Mouse (Mus musculus) lung, postnatal 0 days (tissue): Measurements from ENCODE around the gene Ipo8.

Experiments used
- CTCF ChIP-seq: IDR thresholded peaks from 2 replicates; pipeline ENCODE4 v1.5.1; 2016; ENCODE audit warnings: antibody characterized with exemption, mild to moderate bottlenecking
- EP300 ChIP-seq: IDR thresholded peaks from 2 replicates; pipeline ENCODE4 v1.6.1; 2016; ENCODE audit warnings: antibody characterized with exemption, mild to moderate bottlenecking, control low read depth

DNA sequence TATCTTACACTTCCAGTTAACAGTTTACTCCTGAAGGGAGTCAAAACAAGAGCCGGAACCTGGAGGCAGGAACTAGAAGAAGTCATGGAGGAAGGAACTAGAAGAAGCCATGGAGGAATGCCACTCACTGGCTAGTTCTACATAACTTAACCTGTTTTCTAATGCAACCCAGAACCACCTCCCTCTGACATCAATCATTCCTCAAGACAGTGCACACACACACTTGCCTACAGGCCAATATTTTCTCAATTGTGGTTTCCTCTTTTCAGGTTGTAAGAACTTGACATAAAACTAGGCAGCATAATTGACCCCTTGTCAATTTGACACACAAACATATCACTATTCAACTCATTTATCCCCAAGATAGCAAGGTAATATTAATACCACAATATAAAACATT is 98.3 kb downstream of the Ipo8 start:
- TF ChIP-seq CTCF (no peak), EP300 (no peak)
